Mouse (Mus musculus) monocyte, adult 2 months (primary cell): ENCODE results near the gene Mab21l2.

Experiments used
- DNase-seq, 2 experiments: peaks; one replicate each; pipeline ENCODE4 v3.0.0; 2022; ENCODE audit warnings: low spot score in 2 of 2, low read depth in 1 of 2

Mab21l2 gene

DNA sequence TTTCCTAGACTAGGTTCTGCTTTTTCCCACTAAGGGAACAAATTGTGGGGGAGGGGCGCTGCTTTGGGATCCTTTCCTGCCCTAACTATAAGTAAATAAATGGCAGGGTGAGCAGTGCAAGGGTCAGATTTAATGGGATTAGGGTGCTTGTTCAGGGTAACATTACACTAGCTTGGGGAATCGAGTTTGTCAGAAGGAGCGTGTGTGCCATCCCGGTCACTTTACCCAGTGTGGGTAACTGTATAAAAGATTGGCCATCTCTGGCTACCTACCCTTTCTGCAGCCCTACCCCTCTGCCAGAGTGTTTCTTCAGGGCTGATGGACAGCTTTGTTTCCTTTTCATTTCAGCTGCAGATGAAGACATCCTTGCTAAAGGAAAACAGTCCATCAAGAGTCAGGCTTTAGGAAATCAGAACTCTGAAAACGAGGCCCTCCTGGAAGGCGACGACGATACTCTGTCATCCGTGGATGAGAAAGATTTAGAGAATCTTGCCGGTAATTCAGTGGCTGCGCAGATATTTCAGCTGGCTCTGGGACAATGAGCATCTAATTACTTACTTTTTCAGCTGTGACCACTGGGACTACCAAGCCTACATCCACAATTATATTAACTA, 8.8 kb downstream of the Mab21l2 start:
- no peak for DNase-seq

DNA sequence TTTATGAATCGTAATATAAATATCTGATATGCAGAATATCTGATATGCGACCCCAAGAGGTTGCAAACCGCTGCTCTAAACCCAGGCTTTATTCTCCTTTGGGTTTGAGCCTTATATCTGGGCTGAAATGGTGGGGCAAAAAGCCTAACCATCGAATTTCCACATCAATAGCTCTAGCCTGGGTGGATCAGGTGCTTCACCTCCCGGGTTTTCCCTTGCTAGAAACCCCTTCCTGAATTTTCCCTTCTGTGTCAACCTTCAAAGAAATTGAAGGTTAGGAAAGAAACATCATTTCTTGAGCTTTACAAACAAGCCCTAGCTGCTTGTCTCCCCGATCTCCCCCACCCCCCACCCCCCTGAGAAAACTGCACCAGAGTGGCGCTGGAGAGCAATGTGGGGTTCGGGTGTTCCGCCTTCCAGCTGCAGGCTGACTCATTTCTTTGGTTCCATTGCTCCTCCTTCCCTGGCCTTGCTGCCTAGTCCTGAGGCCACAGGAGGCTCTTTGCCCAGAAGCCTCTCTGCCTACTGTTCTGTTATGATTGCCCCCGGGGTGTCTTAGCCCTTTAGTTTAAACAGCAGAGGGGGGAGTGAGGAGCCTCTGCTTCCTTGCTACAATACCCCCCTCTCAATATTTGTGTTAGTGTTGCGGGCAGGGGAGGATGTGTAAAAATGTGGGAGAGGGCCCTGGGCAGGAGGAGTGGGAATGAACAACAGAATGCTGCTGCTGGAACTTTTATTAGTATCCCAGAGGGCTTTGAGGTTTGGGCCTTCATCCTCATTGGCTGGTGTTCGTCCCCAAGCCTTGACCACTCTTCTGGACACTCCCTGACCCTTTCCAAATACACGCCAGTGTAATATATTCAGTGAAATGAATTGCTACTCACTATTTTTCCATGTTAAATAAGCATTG, 9.5 kb downstream of the Mab21l2 start:
- DNase-seq, result no peak

DNA sequence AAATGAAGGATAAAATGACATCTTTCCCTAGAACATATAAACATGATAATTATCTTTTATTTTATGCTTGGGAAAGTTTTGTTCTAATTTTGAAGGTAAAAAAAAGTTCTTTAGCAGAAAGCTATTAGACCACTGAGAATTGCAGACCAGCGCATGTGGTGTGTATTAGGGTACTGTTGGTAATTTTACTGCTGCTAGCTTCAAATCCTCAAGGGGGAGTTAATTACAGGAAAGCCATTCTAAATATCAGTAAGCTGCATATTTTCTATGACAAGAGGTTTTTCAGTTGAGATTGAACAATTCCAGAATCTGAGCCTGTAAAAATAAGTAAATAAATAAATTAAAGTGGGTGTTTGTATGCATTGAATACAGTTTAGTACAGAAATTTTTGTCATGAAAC, 11.7 kb downstream of the Mab21l2 start:
- no peak for DNase-seq

DNA sequence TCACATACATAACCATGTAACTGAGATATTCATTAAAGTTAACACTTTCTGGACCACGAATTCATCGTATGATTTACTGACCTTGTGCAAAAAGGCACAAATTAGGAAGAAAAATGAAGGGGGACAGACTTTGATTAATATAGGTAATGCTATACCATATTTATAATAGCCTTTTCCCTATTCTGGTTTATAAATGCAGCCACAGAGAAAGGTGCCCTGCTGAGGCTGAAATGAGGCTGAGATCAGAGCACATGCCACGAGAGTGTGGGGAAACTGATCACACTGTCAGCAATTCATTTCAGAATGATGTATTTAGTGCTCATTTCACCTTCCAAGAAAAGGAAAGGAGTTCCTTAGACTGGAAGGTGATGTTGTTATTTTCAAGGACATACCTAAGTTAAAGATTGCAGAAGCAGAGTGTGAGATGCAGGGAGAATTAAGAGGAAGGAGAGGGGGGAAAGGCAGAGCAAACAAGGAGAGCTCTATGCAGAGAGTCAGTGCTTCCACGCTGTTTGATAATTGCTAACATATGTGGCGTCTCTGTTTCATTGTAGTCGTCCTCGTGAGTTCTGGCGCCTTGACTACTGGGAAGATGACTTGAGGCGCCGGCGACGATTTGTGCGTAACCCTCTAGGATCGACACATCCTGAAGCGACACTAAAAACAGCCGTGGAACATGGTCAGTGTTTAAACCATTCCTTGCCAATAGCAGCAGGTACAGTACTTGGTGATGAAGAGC, 16.7 kb downstream of the Mab21l2 start:
- DNase-seq, result no peak

DNA sequence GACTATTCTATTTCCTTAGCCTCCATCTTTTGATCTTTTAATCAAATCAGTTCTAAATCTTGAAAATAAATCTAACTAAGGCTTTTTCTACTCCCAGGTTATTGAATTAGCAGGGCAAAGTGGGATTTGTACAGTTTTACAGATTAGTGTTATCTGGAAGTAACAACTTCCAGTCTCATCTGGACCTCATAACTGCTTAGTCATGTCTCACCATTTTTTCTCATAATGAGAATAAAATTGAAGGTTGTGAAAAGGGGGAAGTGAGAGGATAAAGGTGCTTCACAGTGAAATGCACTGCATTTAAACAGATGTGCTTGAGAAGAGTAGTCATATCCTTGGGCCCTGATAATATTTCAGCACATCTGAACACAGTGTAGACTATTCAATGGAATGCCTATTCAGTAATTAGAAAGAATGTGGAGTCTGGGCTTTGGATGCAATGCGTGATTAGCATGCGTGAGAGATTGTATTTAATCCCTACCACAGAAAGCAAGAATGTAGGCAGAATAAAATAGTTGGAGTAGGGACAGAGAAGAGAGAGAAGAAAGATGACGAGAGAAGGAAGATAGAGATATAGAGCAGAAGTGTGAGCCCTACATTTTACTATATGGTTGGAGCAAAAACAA, 25.4 kb downstream of the Mab21l2 start:
- no peak for DNase-seq

DNA sequence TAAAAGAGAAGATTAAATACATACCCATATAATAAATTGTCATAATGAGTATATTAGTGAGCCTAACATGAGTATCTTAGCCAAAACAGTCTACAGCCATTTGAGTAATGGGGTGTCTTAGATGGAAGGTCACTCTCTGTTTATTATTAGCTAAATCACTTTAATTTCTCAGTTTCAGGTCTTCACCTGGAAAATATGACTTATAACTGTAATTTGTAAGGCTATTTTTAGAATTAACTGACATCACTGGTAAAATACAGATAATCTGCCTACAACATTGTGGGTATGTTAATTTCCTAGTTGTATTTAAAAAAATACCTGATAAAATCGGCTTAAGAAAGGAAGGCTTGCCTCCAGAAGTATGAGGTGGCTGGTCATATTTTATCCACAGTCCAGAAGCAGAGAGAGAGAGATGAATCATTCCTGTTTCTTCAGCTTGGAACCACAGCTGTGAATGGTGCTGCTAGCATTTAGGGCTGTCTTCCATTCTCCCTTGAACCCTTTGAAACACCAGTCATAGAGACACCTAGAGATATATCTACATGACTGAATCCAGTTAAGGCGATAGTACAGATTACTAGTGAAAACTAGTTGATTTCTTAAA, 29.8 kb downstream of the Mab21l2 start:
- no peak for DNase-seq

DNA sequence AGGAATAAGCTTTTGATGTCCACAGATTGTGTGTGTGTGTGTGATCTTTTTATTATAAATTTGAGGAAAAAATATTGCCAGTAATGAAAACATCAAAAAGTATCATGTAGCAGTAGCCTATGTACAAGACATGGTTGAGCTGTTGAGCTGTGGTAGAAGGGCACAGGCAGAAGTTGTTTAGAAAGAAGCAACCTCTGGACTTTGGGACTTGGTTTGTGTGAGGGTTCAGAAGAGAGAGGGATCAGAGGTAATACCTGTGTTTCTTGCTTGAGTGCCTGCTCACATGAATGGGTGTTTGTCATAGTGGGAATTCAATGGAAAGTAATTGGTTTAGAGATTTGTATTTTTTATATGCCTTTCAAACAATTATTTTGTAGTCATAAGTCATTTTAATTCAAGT, 47.8 kb downstream of the Mab21l2 start:
- no peak for DNase-seq
